In genomic region chr9:44720358-44721153, GRCm38 (mm10) we compare ENCODE assay signal across 8 mouse cellular contexts. TPM values are rescaled to one million over a fixed set of nuclear protein-coding genes. Genes with fewer than 3 reads are reported as not detected.
A peak's percentile ranks its signal among the peaks of the same experiment; 100 is the strongest.
DNase-seq lines count a peak whose midpoint lies in the region; ATAC-seq and TF ChIP-seq lines count a peak whose summit lies in the region.

No protein-coding gene starts in this region.

- no peaks in the 10 kb centered on the region for H3K36me3 ChIP-seq in testis, adult 2 months (ENCODE audit: control insufficient read depth, insufficient read depth, low read length)
- H3K36me3 ChIP-seq in kidney, postnatal 0 days (ENCODE audit: insufficient read depth, low read length): peaks cover 21% of the 10 kb centered on the region
- peaks cover 24% of the 10 kb centered on the region for H3K36me3 ChIP-seq in neural tube, embryonic 13.5 days

- H3K4me1 ChIP-seq in testis, adult 2 months (ENCODE audit: control insufficient read depth, insufficient read depth, low read length): peaks cover 9% of the 10 kb centered on the region
- peaks cover 22% of the 10 kb centered on the region for H3K4me1 ChIP-seq in kidney, postnatal 0 days (replicated peaks; ENCODE audit: insufficient read depth, low read length)
- peaks cover 78% of the 10 kb centered on the region for H3K4me1 ChIP-seq in neural tube, embryonic 13.5 days (replicated peaks)

- peak; percentile 45 for DNase-seq in adrenal gland, postnatal 14 days
- DNase-seq in adrenal gland, postnatal 4 days (ENCODE audit: low spot score in 2 of 2): no peak
- no peak for DNase-seq in testis, postnatal 10 days (ENCODE audit: low spot score)
- peak; percentile 52 to 63 for DNase-seq in heart, adult 9 months (ENCODE audit: low spot score in 2 of 2)
- DNase-seq in kidney, postnatal 0 days (ENCODE audit: low spot score): no peak
- no peak for DNase-seq in gastrocnemius, adult 8-10 months (ENCODE audit: low spot score in 2 of 2)

- peak overlapping the region; percentile 64 for H3K9ac ChIP-seq in kidney, postnatal 0 days (ENCODE audit: low read depth, low read length)
- H3K9ac ChIP-seq in neural tube, embryonic 13.5 days: peak overlapping the region; percentile 92

- H3K27ac ChIP-seq in testis, adult 2 months (ENCODE audit: control insufficient read depth, insufficient read depth, low read depth, low read length): no peak overlapping the region
- peak overlapping the region; percentile 51 for H3K27ac ChIP-seq in kidney, postnatal 0 days
- H3K27ac ChIP-seq in neural tube, embryonic 13.5 days (replicated peaks): peak overlapping the region; percentile 82

- H3K4me3 ChIP-seq in testis, adult 2 months (ENCODE audit: control insufficient read depth, low read depth, low read length): peak overlapping the region; percentile 66
- peak overlapping the region; percentile 54 for H3K4me3 ChIP-seq in kidney, postnatal 0 days (replicated peaks; ENCODE audit: low read depth, low read length)
- peak overlapping the region; percentile 68 for H3K4me3 ChIP-seq in neural tube, embryonic 13.5 days

- 11% methylated on average over 9 of the region's 9 CpGs for WGBS in kidney, postnatal 0 days
- WGBS in neural tube, embryonic 13.5 days: 14% methylated on average over 9 of the region's 9 CpGs

- H3K4me2 ChIP-seq in kidney, postnatal 0 days (ENCODE audit: low read length): peak overlapping the region; percentile 76
- peak overlapping the region; percentile 91 for H3K4me2 ChIP-seq in neural tube, embryonic 13.5 days

- no peak for TF ChIP-seq CTCF in testis, adult 2 months (IDR thresholded peaks at IDR 0.05; ENCODE audit: control insufficient read depth, insufficient read depth, insufficient replicate concordance, low read depth, low read length)
- no peak for TF ChIP-seq CTCF in kidney, postnatal 0 days (IDR thresholded peaks at IDR 0.05; ENCODE audit: low read depth)

- TF ChIP-seq POLR2A in testis, adult 2 months (IDR thresholded peaks at IDR 0.05; ENCODE audit: control insufficient read depth, low read depth, low read length): no peak

- no peaks in the 10 kb centered on the region for H3K9me3 ChIP-seq in kidney, postnatal 0 days (replicated peaks; ENCODE audit: low read length)
- H3K9me3 ChIP-seq in neural tube, embryonic 13.5 days: no peaks in the 10 kb centered on the region

- H3K27me3 ChIP-seq in testis, adult 2 months (ENCODE audit: control insufficient read depth, insufficient read depth, low read length): no peaks in the 10 kb centered on the region
- H3K27me3 ChIP-seq in kidney, postnatal 0 days (ENCODE audit: insufficient read depth, low read length): no peaks in the 10 kb centered on the region
- H3K27me3 ChIP-seq in neural tube, embryonic 13.5 days: no peaks in the 10 kb centered on the region

- ATAC-seq in kidney, postnatal 0 days (replicated peaks; ENCODE audit: low FRiP score, low read depth): peak; percentile 3; the same call in 1 of the 2 replicates
- ATAC-seq in neural tube, embryonic 13.5 days (ENCODE audit: low read depth): peak; percentile 32

RNA-seq across cellular contexts. Expression of gene Phldb1, which starts 14.4 kb away (rescaled TPM):
- total RNA-seq in adrenal gland, postnatal 14 days (2021): 45.1 and 60.5 TPM in 2 replicates
- total RNA-seq in adrenal gland, postnatal 4 days (2021): 10 to 100 TPM; 58.5 to 76.1 TPM
- polyA plus RNA-seq in testis, adult 2 months (2012; rRNA removed): 3.8 and 4.8 TPM in 2 replicates
- polyA plus RNA-seq in kidney, postnatal 0 days (2015; fragmentation: Nextera tagmentation; extraction: Ambion mirVana): 24.2 and 24.4 TPM in 2 replicates
- 42.5 and 43.7 TPM in 2 replicates for polyA plus RNA-seq in neural tube, embryonic 13.5 days (2015; fragmentation: Nextera tagmentation; extraction: Ambion mirVana)
- total RNA-seq in gastrocnemius, adult 8-10 months (2022): 10 to 100 TPM; 20.0 to 33.0 (median 32.5) TPM

RNA-seq across cellular contexts. Expression of gene Arcn1, which starts 47.1 kb away (rescaled TPM):
- 160 and 166 TPM in 2 replicates for total RNA-seq in adrenal gland, postnatal 14 days (2021)
- total RNA-seq in adrenal gland, postnatal 4 days (2021): 100 to 1,000 TPM; 157 to 158 TPM
- polyA plus RNA-seq in testis, adult 2 months (2012; rRNA removed): 22.0 and 28.5 TPM in 2 replicates
- 135 and 149 TPM in 2 replicates for polyA plus RNA-seq in kidney, postnatal 0 days (2015; fragmentation: Nextera tagmentation; extraction: Ambion mirVana)
- polyA plus RNA-seq in neural tube, embryonic 13.5 days (2015; fragmentation: Nextera tagmentation; extraction: Ambion mirVana): 147 and 168 TPM in 2 replicates
- 10 to 100 TPM; 73.3 to 85.5 (median 80.4) TPM for total RNA-seq in gastrocnemius, adult 8-10 months (2022)

RNA-seq across cellular contexts. Expression of gene Ift46, which starts 47.2 kb away (rescaled TPM):
- total RNA-seq in adrenal gland, postnatal 14 days (2021): 72.1 and 82.3 TPM in 2 replicates
- total RNA-seq in adrenal gland, postnatal 4 days (2021): 100 to 1,000 TPM; 122 to 127 TPM
- polyA plus RNA-seq in testis, adult 2 months (2012; rRNA removed): 199 and 203 TPM in 2 replicates
- polyA plus RNA-seq in kidney, postnatal 0 days (2015; fragmentation: Nextera tagmentation; extraction: Ambion mirVana): 98.3 and 109 TPM in 2 replicates
- polyA plus RNA-seq in neural tube, embryonic 13.5 days (2015; fragmentation: Nextera tagmentation; extraction: Ambion mirVana): 172 and 174 TPM in 2 replicates
- total RNA-seq in gastrocnemius, adult 8-10 months (2022): 10 to 100 TPM; 18.0 to 33.4 (median 22.4) TPM

RNA-seq across cellular contexts. Expression of gene Treh, which starts 47.5 kb away (rescaled TPM):
- not detected in 2 replicates for total RNA-seq in adrenal gland, postnatal 14 days (2021)
- not detected for total RNA-seq in adrenal gland, postnatal 4 days (2021)
- 0.47 TPM in 1 of 2 replicates, not detected in the other for polyA plus RNA-seq in testis, adult 2 months (2012; rRNA removed)
- 1.5 and 2.2 TPM in 2 replicates for polyA plus RNA-seq in kidney, postnatal 0 days (2015; fragmentation: Nextera tagmentation; extraction: Ambion mirVana)
- polyA plus RNA-seq in neural tube, embryonic 13.5 days (2015; fragmentation: Nextera tagmentation; extraction: Ambion mirVana): not detected in 2 replicates
- not detected for total RNA-seq in gastrocnemius, adult 8-10 months (2022)

Comparison
In these comparisons a context has a peak if more than half of its experiments do, and no peak if none do; other contexts are left out.
1. DNase-seq: peak in adrenal gland, postnatal 14 days (single experiment) and heart, adult 9 months (2 of 2); none in adrenal gland, postnatal 4 days (0 of 2), testis, postnatal 10 days (single experiment), kidney, postnatal 0 days (single experiment) and gastrocnemius, adult 8-10 months (0 of 2).
2. Peak in every context shown above with its lines, with median percentiles within 50 percentile points of each other: H3K4me3 ChIP-seq.